Mouse (Mus musculus) embryonic facial prominence, embryonic 11.5 days (tissue): ENCODE measurements at regions not wholly inside any gene's neighbourhood (a gene's known extent, or its start where the extent isn't known, plus 50 kb on each side); places are given as distances from the start of the nearest gene placed in this dataset.

Source experiments
- ATAC-seq: fragments of 200-750 bp; cut with Nextera tagmentation; replicated peaks from 2 replicates; pipeline ENCODE4 v1.8.0; 2017; ENCODE audit warnings: low read depth; ENCODE audit not compliant: insufficient number of reproducible peaks, low FRiP score, low TSS enrichment
- DNase-seq: peaks from one replicate; pipeline ENCODE4 v3.0.0-alpha.2; 2015; ENCODE audit warnings: low spot score
- H3K27ac ChIP-seq: fragments of 300-500 bp; sonication (generic); replicated peaks from 2 replicates; pipeline ENCODE4 v1.5.1; 2014; ENCODE audit warnings: mild to moderate bottlenecking, low read depth, low read length, control low read depth
- H3K27me3 ChIP-seq: fragments of 300-500 bp; sonication (generic); 2 replicates; pipeline ENCODE4 v1.6.1; 2014; ENCODE audit warnings: mild to moderate bottlenecking, low read length, moderate library complexity, mixed read lengths; ENCODE audit not compliant: control insufficient read depth, insufficient read depth
- H3K36me3 ChIP-seq: fragments of 300-500 bp; sonication (generic); replicated peaks from 2 replicates; pipeline ENCODE4 v1.6.1; 2014; ENCODE audit warnings: low read depth, mild to moderate bottlenecking, low read length, moderate library complexity, mixed read lengths; ENCODE audit not compliant: control insufficient read depth, insufficient read depth
- H3K4me1 ChIP-seq: fragments of 300-500 bp; sonication (generic); 2 replicates; pipeline ENCODE4 v1.6.1; 2014; ENCODE audit warnings: low read length, mixed read lengths; ENCODE audit not compliant: control insufficient read depth, insufficient read depth
- H3K4me2 ChIP-seq: fragments of 300-500 bp; sonication (generic); 2 replicates; pipeline ENCODE4 v1.6.1; 2014; ENCODE audit warnings: low read depth, mild to moderate bottlenecking, control low read depth, low read length, moderate library complexity
- H3K4me3 ChIP-seq: fragments of 300-500 bp; sonication (generic); 2 replicates; pipeline ENCODE4 v1.5.1; 2014; ENCODE audit warnings: low read depth, low read length, control low read depth
- H3K9ac ChIP-seq: fragments of 300-500 bp; sonication (generic); replicated peaks from 2 replicates; pipeline ENCODE4 v1.6.1; 2014; ENCODE audit warnings: mild to moderate bottlenecking, control low read depth, low read length
- H3K9me3 ChIP-seq: fragments of 300-500 bp; sonication (generic); replicated peaks from 2 replicates; pipeline ENCODE4 v1.6.1; 2016; ENCODE audit warnings: mild to moderate bottlenecking, low read length, inconsistent platforms, mixed read lengths; ENCODE audit not compliant: control insufficient read depth
- WGBS: fragments of 180-500 bp; shearing (Covaris S2); extraction: QIAGEN DNeasy Blood & Tissue Kit; methylation state at CpG from one replicate; pipeline ENCODE4 v1.1.7; 2014; 5-methylcytosine and 5-hydroxymethylcytosine counted together

- H3K4me3 ChIP-seq = no peak overlapping the region
Observed at GRCm38 (mm10) chr17:4176524-4176923, 480.5 kb upstream of the Nox3 start.

DNA sequence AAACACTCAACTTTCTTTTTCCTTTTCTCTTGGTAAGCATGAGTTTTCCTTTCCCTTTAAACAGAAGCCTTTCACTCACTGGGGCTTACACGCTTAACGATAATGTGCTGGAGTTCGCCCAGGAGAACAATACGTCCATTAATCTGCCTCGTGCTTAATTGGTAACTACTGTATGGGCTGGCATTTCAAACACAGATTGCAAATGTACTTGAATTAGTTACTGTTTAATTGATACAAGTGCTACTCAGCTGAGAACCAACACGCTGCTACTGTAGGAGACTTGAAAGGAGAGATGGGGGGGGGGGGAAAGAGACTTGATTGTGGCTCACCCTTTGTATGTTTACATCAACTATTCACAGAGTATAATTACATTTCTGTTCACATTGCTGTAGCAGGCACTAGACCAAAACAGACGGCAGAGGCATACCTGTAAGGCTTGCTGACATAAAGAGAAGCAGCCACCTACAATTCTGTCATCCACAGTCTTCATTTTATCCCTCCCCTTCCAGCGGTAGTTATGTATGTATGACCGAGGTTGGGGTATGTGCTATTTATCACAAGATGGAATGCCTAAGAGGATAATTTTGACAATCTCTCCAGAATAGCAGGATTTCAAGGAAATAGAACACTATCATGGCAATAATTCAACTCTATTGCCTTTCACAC is 481.6 kb upstream of the Nox3 start:
- ATAC-seq = no peak; the same call in 1 of the 2 replicates
- H3K9me3 ChIP-seq = no peaks in the 10 kb centered on the region
- no peak overlapping the region for H3K27ac ChIP-seq
- H3K9ac ChIP-seq = no peak overlapping the region
- no peak overlapping the region for H3K4me2 ChIP-seq
- WGBS = 44% methylated on average over 9 of the region's 9 CpGs
- no peak overlapping the region for H3K4me3 ChIP-seq
- H3K4me1 ChIP-seq = no peaks in the 10 kb centered on the region; the same call in 1 of the 2 replicates
- H3K27me3 ChIP-seq = no peaks in the 10 kb centered on the region
- peak; percentile 22 for DNase-seq
- no peaks in the 10 kb centered on the region for H3K36me3 ChIP-seq

More at GRCm38 (mm10) chr17:4176524-4176923, 480.5 kb upstream of the Nox3 start:
- DNase-seq (no peak), ATAC-seq (no peak)
- 82% methylated on average over 2 of the region's 3 CpGs for WGBS
- Histone ChIP-seq H3K9me3 (no peaks in the 10 kb centered on the region), H3K36me3 (no peaks in the 10 kb centered on the region), H3K9ac (no peak overlapping the region), H3K27me3 (no peaks in the 10 kb centered on the region), H3K4me1 (no peaks in the 10 kb centered on the region; the same call in 1 of the 2 replicates), H3K4me2 (no peak overlapping the region), H3K27ac (no peak overlapping the region)

DNA sequence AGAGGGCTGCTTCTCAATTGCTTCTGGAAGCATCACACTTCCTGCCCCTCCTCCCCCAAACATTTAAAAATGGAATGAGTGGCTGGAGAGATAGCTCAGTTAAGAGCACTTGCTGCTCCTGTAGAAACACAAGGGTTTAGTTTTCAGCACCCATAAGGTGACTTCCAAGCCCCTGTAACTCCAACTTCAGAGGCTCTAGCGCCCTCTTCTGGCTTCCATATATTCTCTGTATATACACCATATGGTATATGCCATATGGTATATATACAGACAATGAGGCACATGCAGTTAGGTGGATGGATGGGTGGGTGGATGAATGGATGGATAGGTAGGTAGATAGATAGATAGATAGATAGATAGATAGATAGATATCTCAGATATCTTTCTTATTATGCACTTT is 483.2 kb upstream of the Nox3 start:
- WGBS = 54% methylated on average over 1 of the region's 1 CpGs
- Histone ChIP-seq H3K27ac (no peak overlapping the region), H3K4me2 (no peak overlapping the region), H3K9ac (no peak overlapping the region), H3K36me3 (no peaks in the 10 kb centered on the region), H3K4me1 (no peaks in the 10 kb centered on the region), H3K9me3 (no peaks in the 10 kb centered on the region), H3K27me3 (no peaks in the 10 kb centered on the region), H3K4me3 (no peak overlapping the region)
- ATAC-seq = no peak
- peak; percentile 33 for DNase-seq

DNA sequence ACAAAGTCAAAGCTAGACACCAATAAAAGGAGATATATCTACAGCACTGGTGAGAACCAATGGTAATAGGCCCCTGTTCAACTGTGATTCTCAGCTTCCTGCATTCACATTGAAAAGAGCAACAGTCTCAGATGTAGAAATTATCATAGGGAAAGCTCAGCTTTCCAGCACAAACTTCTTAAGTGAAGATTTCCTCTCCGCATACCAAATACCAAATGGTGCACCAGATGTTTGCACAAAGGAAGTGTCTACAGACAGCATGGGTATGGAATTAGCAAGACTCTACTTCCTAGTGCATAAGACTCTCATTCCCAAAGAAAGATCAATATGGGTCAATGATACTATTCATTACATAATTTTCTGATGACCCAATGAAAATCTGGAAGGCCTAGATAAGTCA is 486.0 kb upstream of the Nox3 start:
- WGBS = 100% methylated on average over 1 of the region's 1 CpGs
- H3K27ac ChIP-seq = no peak overlapping the region
- no peaks in the 10 kb centered on the region for H3K36me3 ChIP-seq
- no peaks in the 10 kb centered on the region for H3K9me3 ChIP-seq
- no peak overlapping the region for H3K4me2 ChIP-seq
- no peaks in the 10 kb centered on the region for H3K4me1 ChIP-seq
- DNase-seq (no peak), ATAC-seq (no peak)
- no peak overlapping the region for H3K9ac ChIP-seq
- no peaks in the 10 kb centered on the region for H3K27me3 ChIP-seq
- no peak overlapping the region for H3K4me3 ChIP-seq

- no peak overlapping the region for H3K4me2 ChIP-seq
- H3K9me3 ChIP-seq = no peaks in the 10 kb centered on the region
- ATAC-seq (no peak), DNase-seq (no peak)
- H3K9ac ChIP-seq = no peak overlapping the region
- no peaks in the 10 kb centered on the region for H3K36me3 ChIP-seq
- WGBS = 68% methylated on average over 9 of the region's 9 CpGs
- no peak overlapping the region for H3K27ac ChIP-seq
- H3K4me1 ChIP-seq = no peaks in the 10 kb centered on the region
- H3K27me3 ChIP-seq = no peaks in the 10 kb centered on the region
- H3K4me3 ChIP-seq = no peak overlapping the region
Observed at GRCm38 (mm10) chr17:4186802-4187201, 490.7 kb upstream of the Nox3 start.

DNA sequence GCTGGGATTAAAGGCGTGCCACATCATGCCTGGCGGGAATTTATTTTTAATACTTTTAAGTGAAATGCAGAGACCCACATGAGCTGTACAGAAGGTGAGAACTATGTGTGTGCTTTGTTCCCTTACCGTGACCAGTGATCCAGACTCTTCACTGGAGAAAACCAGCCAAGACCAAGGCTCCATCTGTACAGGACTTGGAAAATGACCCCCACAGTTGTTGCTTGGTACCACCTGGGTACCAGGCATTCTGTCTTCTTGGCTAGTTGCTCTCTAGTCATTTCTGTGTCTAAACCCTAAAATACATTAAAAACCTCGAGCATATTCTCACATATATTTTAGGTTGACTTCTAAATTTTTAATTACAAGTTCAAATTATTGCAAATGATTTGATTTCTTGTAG is 491.5 kb upstream of the Nox3 start:
- H3K9me3 ChIP-seq = no peaks in the 10 kb centered on the region
- H3K27me3 ChIP-seq = no peaks in the 10 kb centered on the region
- ATAC-seq = no peak
- H3K27ac ChIP-seq = no peak overlapping the region
- DNase-seq = no peak
- H3K9ac ChIP-seq = no peak overlapping the region
- H3K36me3 ChIP-seq = no peaks in the 10 kb centered on the region
- H3K4me3 ChIP-seq = no peak overlapping the region
- no peaks in the 10 kb centered on the region for H3K4me1 ChIP-seq
- H3K4me2 ChIP-seq = no peak overlapping the region
- 86% methylated on average over 4 of the region's 4 CpGs for whole genome bisulfite sequencing

DNA sequence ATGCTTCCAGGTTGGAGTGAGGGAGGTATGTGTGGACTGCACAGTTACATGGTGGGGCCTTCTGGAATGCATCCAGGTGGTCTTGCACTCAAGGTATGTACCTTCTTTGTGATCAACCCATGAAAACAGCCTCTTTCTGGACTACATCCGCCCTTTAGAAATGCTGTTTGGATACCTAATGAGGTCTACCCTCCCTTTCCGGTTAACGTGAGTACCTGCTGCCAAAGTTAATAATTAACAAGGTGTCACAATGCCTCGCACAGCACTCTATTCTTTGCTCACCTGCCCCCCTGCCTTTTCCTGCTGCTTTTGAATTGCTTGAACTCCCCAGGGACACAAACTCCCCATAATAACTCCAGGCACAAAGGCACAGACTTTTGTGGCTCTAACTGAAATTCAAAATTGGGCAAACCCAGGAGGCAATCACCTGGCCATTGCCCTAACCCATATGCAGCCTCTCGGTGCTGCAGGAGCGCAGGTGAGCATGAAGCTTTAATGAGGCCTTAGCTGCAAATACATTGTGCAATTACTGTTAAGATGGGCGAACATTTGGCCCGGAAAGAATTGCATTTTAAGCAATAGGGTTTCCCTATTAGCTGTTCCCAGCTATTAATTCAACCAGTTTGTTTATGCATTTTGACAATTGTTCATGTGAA is 500.9 kb upstream of the Nox3 start:
- no peaks in the 10 kb centered on the region for H3K36me3 ChIP-seq
- ATAC-seq (no peak), DNase-seq (no peak)
- no peak overlapping the region for H3K4me2 ChIP-seq
- WGBS = 68% methylated on average over 8 of the region's 8 CpGs
- no peaks in the 10 kb centered on the region for H3K27me3 ChIP-seq
- no peak overlapping the region for H3K9ac ChIP-seq
- no peaks in the 10 kb centered on the region for H3K9me3 ChIP-seq
- H3K27ac ChIP-seq = no peak overlapping the region
- no peaks in the 10 kb centered on the region for H3K4me1 ChIP-seq
- no peak overlapping the region for H3K4me3 ChIP-seq

GRCm38 (mm10) chr17:4198001-4198400 is 501.9 kb upstream of the Nox3 start:
- no peak overlapping the region for H3K9ac ChIP-seq

More at GRCm38 (mm10) chr17:4198001-4198400, 501.9 kb upstream of the Nox3 start:
- H3K27ac ChIP-seq = no peak overlapping the region
- no peak overlapping the region for H3K4me3 ChIP-seq
- ATAC-seq (no peak), DNase-seq (no peak)
- no peaks in the 10 kb centered on the region for H3K9me3 ChIP-seq
- H3K4me2 ChIP-seq = no peak overlapping the region
- no peaks in the 10 kb centered on the region for H3K36me3 ChIP-seq
- no peaks in the 10 kb centered on the region for H3K27me3 ChIP-seq
- WGBS = 66% methylated on average over 3 of the region's 3 CpGs
- no peaks in the 10 kb centered on the region for H3K4me1 ChIP-seq
